Mouse (Mus musculus): ENCODE data around the gene Sat2.

The Sat2 gene

GRCm38 (mm10) chr11:69635471-69635870 lies 13.6 kb downstream of the Sat2 start:
- no peak for DNase-seq

GRCm38 (mm10) chr11:69645860-69646259 lies 24.0 kb downstream of the Sat2 start:
- no peak for DNase-seq

GRCm38 (mm10) chr11:69653399-69653798 lies 31.6 kb downstream of the Sat2 start:
- no peak for DNase-seq

- no peak for DNase-seq
Measured at GRCm38 (mm10) chr11:69654760-69655159, 32.9 kb downstream of the Sat2 start.

GRCm38 (mm10) chr11:69655264-69656064 lies 33.6 kb downstream of the Sat2 start, which contains the start of gene Sox15:
Gene Sox15 (plus strand): TSS chr11:69655314.
- peak; percentile 69 for DNase-seq

- peak; percentile 32 for DNase-seq
Measured at GRCm38 (mm10) chr11:69656065-69656455, 34.2 kb downstream of the Sat2 start.

- no peak for DNase-seq
Measured at GRCm38 (mm10) chr11:69656617-69657461, 35.0 kb downstream of the Sat2 start.

GRCm38 (mm10) chr11:69657462-69657881 lies 35.6 kb downstream of the Sat2 start:
- DNase-seq, result peak; percentile 45

GRCm38 (mm10) chr11:69661221-69661881 lies 39.5 kb downstream of the Sat2 start:
- peak; percentile 56 for DNase-seq

- peak; percentile 98 for DNase-seq
Measured at GRCm38 (mm10) chr11:69662213-69662966, 40.6 kb downstream of the Sat2 start, which contains the start of gene Mpdu1. Gene Mpdu1 (minus strand): TSS chr11:69662642.

- DNase-seq, result peak; percentile 72
Measured at GRCm38 (mm10) chr11:69662967-69663671, 41.3 kb downstream of the Sat2 start.

- DNase-seq, result peak; percentile 60
Measured at GRCm38 (mm10) chr11:69663795-69664194, 42.0 kb downstream of the Sat2 start.

- DNase-seq, result peak; percentile 30
Measured at GRCm38 (mm10) chr11:69664841-69665240, 43.0 kb downstream of the Sat2 start.

GRCm38 (mm10) chr11:69665457-69665960 lies 43.7 kb downstream of the Sat2 start:
- peak; percentile 30 for DNase-seq

- DNase-seq, result no peak
Measured at GRCm38 (mm10) chr11:69665961-69666664, 44.3 kb downstream of the Sat2 start, which contains the start of gene Cd68. Gene Cd68 (minus strand): TSS chr11:69666153.

- no peak for DNase-seq
Measured at GRCm38 (mm10) chr11:69666665-69667005, 44.8 kb downstream of the Sat2 start.

GRCm38 (mm10) chr11:69670786-69671725 lies 49.2 kb downstream of the Sat2 start:
- DNase-seq, result peak; percentile 97

- DNase-seq, result no peak
Measured at GRCm38 (mm10) chr11:69671726-69672124, 49.9 kb downstream of the Sat2 start.

- peak; percentile 100 for DNase-seq
Measured at GRCm38 (mm10) chr11:69672211-69672706, 50.4 kb downstream of the Sat2 start, which contains the start of gene Eif4a1. Gene Eif4a1 (minus strand): TSS chr11:69672423.
